Mouse (Mus musculus): ENCODE data around the gene Rnf220.

- TF ChIP-seq CTCF (IDR thresholded peaks at IDR 0.05; ENCODE audit: borderline replicate concordance, insufficient read depth, low read length) (no peak), POLR2A (IDR thresholded peaks at IDR 0.05; ENCODE audit: low read depth, low read length) (no peak)
Measured at GRCm38 (mm10) chr4:117438064-117438463, 58.8 kb downstream of the Rnf220 start.

Measured in embryonic fibroblast, embryonic 13.5 days (primary cell).